Mouse (Mus musculus) bone marrow macrophage, adult 2 months (primary cell): ENCODE measurements around the gene Fbxo21. TPM values are rescaled to one million over a fixed set of nuclear protein-coding genes. Genes with fewer than 3 reads are reported as not detected.

ENCODE experiments used
- H3K27ac ChIP-seq: 2 replicates; pipeline ENCODE4 v1.5.1; 2012; ENCODE audit warnings: low read depth, low read length; ENCODE audit not compliant: insufficient read depth
- H3K4me1 ChIP-seq: 2 replicates; pipeline ENCODE4 v1.6.1; 2012; ENCODE audit warnings: low read length; ENCODE audit not compliant: control insufficient read depth, insufficient read depth
- H3K4me3 ChIP-seq: 2 replicates; pipeline ENCODE4 v1.5.1; 2012; ENCODE audit warnings: mild to moderate bottlenecking, low read length, moderate library complexity; ENCODE audit not compliant: insufficient read depth
- CTCF ChIP-seq: IDR thresholded peaks from 2 replicates; pipeline ENCODE4 v1.5.1; 2012; ENCODE audit warnings: low read depth, mild to moderate bottlenecking, low read length, moderate library complexity
- POLR2A ChIP-seq: IDR thresholded peaks from 2 replicates; pipeline ENCODE4 v1.6.1; 2012; ENCODE audit warnings: mild to moderate bottlenecking, low read depth, low read length, borderline replicate concordance
- polyA plus RNA-seq: library from polyadenylated mRNA; stranded (reverse); fragments of >200 nt; gene quantifications from 2 replicates; pipeline ENCODE4 v1.2.4, GENCODE M21; 2012; ENCODE audit not compliant: missing spikeins, insufficient read depth, insufficient read length

Fbxo21 gene
- polyA plus RNA-seq, 1 experiment, result 17.2 TPM

DNA sequence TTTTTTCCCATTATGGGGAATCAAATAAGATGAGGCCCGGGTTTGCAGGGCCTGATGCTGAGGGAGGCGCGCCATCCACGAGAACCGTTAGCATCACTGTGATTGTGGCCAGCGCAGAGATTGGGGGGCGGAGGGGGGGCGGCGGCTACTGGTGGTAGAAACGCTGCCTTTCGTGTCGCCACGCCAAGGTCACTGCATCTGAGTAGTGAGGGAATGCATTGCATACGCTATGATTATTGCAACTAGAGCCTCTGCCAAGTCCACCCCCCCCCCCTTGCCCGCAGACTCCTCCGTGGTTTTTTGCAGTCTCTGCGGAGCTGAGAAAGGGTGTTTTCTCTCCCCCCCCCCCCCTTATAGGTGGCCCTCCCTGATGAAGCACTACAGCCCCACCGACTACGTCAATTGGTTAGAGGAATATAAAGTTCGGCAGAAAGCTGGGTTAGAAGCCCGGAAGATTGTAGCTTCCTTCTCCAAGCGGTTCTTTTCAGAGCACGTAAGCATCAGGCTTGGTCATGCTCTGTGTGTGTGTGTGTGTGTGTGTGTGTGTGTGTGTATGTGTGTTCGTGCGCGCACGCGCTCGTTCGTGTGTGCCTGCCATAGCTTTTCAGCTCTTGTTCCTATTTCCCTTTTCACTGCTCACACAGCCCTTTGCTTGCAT lies 1.1 kb downstream of the Fbxo21 start:
- H3K4me1 ChIP-seq, result peaks cover 12% of the 10 kb centered on the region
- TF ChIP-seq POLR2A (no peak), CTCF (no peak)
- H3K4me3 ChIP-seq, result peak overlapping the region; percentile 96
- H3K27ac ChIP-seq, result peak overlapping the region; percentile 65

DNA sequence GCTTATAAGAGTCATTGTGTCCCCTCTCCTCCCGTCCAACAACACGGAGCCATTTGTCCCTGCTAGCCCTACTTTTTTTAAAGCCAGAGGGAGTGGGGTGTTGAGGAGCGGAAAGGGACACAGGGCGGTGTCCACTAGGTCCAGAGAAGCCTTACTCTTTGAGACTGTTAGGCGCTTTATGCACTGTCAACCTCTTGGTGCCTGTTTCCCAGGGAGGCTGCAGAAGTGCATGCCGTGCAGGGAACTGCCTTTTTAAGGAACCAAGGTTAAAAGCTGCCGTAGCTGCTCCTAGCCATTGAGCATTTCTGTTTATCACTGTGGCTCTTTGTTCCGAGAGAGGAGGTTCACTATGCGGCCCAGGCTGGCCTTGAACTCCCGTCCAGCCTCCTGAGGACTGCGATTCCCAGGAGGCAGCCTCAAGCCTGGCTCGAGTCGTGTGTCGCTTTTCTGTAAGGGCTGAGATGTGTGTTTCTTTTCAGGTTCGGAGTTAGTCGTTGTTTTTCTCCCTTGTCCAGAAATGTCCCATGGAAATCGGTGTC lies 1.7 kb downstream of the Fbxo21 start:
- TF ChIP-seq CTCF, result no peak
- no peak for TF ChIP-seq POLR2A
- peak overlapping the region; percentile 96 for H3K4me3 ChIP-seq
- peaks cover 12% of the 10 kb centered on the region for H3K4me1 ChIP-seq
- peak overlapping the region; percentile 65 for H3K27ac ChIP-seq

DNA sequence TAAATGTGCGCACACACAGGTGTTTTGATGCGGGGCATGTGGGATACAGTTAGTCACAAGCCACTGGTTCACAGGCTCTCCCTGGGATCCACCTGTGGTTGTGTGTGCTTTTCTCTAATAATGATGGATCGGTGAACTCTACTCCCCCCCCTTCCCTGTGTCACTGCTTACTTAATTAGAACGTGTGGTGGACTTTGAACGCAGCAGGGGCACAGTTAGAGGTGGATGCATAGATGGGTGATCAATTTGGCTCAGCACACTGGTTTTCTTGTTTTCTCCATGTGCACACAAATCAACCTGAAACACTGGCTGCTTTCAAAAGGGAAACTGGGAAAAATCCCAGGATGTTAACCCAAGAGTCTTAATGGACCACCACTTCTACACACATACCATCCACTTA lies 2.6 kb downstream of the Fbxo21 start:
- peaks cover 12% of the 10 kb centered on the region for H3K4me1 ChIP-seq
- H3K4me3 ChIP-seq, result no peak overlapping the region
- no peak overlapping the region for H3K27ac ChIP-seq
- TF ChIP-seq CTCF (no peak), POLR2A (no peak)

DNA sequence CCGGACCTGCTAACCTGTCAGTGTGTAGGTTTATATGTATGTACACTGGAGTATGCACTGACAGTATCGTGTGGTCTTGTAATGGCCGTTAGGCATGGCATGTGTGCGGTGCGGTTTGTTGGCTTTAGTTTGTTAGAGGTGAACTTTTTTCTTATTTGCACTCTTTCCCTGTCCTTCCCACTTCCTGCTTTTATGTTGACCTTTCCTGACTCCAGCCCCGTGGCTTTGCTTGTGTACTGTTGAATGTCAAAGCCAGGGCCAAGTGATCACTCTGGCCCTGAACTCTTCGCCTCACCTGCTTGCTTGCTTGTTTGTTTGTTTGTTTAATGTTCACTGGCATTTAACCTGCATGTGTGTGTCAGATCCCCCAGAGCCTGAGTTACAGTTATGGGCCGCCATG lies 4.4 kb downstream of the Fbxo21 start:
- no peak overlapping the region for H3K4me3 ChIP-seq
- no peak for TF ChIP-seq CTCF
- no peak for TF ChIP-seq POLR2A
- H3K27ac ChIP-seq, result no peak overlapping the region
- H3K4me1 ChIP-seq, result peaks cover 12% of the 10 kb centered on the region

DNA sequence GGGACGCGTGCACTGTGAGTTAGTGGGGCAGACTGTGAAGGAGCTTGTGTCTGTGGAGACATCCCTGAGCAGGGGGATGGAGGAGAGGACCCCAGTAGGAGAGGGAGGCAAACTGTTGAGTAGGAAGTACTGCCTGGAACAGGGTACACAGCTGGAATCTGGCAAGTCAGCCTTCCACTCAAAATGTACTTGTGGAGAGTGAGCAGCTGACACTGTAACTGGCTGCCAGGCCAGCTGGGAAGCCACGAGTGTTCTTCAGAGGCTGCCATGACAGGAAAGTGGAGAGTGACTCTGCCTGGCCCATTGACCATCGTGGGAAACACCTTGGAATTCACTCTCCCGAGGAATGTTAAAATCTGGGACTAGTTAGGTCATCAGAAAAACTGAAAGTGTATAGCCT lies 5.4 kb downstream of the Fbxo21 start:
- TF ChIP-seq POLR2A (no peak), CTCF (no peak)
- Histone ChIP-seq H3K27ac (no peak overlapping the region), H3K4me1 (peaks cover 12% of the 10 kb centered on the region)

DNA sequence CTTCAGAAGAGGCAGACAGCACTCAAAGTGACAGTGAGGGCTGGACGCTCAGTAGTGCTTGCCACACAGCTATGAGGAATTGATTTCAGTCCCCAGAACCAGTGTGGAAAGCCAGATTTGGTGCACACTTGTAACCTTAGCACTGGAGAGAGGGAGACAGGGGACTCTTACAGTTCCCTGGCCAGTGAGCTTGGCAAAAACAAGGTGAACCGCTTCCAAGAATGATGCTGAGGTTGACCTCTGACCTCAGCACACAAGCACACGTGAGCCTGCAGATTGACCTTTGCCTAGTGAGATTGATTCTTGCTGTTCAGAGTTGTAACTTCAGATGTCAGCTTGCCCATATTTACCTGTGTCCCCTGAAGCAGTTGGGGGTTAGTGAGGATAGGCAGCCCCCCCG lies 9.8 kb downstream of the Fbxo21 start:
- TF ChIP-seq POLR2A, result no peak
- no peak for TF ChIP-seq CTCF
- no peak overlapping the region for H3K4me3 ChIP-seq
- H3K27ac ChIP-seq, result no peak overlapping the region
- no peaks in the 10 kb centered on the region for H3K4me1 ChIP-seq

More for the DNA sequence above, 5.4 kb downstream of the Fbxo21 start:
- no peak overlapping the region for H3K4me3 ChIP-seq

DNA sequence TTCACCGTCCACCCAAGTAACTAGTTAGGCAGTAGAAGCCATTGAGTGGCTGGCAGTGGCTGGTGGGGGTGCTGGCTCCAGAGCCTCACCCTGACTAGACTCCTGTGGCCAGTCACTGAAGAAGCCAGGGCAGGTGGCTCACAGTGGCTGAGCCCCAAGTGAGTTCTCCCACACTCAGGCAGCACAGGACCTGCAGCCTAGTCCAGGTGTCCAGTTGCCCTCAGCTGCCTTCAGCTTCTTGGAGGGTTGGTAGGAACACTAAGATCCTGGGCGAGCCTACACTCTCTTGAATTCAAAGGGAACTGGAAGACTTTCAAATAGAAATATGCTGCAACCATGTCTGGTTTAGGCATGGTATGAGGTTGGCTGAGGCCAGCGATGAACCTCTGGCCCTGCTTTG lies 11.4 kb downstream of the Fbxo21 start:
- TF ChIP-seq POLR2A (no peak), CTCF (no peak)
- Histone ChIP-seq H3K4me3 (no peak overlapping the region), H3K4me1 (no peaks in the 10 kb centered on the region), H3K27ac (no peak overlapping the region)

DNA sequence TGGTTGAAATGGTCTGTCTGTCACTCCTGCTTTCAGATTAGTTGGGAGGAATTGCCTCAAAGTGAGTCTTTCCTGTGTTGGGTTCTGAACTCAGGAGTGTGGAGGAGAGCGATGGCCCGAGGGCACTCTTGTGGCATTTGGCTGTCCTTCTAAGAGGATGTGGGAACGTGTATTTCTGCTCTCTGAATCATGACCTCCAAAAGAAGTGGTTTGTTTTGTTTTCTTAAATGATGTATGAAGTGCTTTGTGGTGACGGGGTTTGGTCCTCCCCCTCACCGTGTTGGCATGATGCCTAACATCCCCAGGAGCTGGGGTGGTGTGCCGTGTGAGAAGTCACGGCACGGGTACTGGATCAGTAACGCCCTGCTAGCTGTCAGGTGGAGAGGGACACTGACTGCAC lies 11.8 kb downstream of the Fbxo21 start:
- no peak overlapping the region for H3K4me3 ChIP-seq
- TF ChIP-seq POLR2A, result no peak
- TF ChIP-seq CTCF, result no peak
- H3K27ac ChIP-seq, result no peak overlapping the region
- no peaks in the 10 kb centered on the region for H3K4me1 ChIP-seq

DNA sequence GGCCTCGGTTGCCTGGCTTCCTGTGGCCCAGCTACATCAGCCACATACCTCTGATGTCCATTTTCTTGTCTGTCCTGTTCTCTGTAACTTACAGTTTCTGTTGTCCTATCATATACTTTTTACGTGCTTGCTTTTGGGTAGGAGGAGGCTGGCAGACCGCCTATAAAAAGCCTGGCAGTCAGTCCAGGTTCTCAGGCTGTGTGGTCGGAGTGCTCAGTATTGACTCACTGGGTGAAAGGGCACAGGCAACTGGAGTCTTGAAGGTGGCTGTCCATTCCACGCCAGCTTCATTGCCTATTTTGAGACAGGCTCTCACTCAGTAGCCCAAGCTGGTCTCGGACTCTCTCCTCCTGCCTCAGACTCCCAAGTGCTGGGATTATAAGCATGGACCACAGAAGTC lies 13.2 kb downstream of the Fbxo21 start:
- Histone ChIP-seq H3K27ac (no peak overlapping the region), H3K4me3 (no peak overlapping the region), H3K4me1 (no peaks in the 10 kb centered on the region)
- TF ChIP-seq POLR2A, result no peak
- TF ChIP-seq CTCF, result no peak

DNA sequence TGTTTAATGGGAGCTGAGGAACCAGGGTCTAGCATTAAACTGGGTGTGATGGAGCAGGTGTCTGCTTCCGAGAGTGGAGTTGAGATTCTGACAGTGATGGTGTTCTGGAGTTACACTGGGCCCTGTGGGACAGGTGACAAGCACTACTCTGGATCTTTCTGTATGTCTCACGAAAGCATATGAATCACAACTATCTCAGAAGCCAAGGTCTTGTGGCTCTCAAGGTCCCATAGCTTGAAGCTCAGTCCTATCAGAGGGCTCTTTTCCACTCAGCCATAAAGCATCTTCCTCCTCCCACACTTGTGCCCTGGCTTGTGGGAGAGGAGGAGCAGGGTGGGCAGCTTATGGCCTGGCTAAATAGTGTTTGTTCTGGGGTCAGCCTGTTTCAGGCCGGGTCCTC lies 14.4 kb downstream of the Fbxo21 start:
- H3K4me3 ChIP-seq, result no peak overlapping the region
- H3K27ac ChIP-seq, result no peak overlapping the region
- H3K4me1 ChIP-seq, result no peaks in the 10 kb centered on the region
- no peak for TF ChIP-seq POLR2A
- no peak for TF ChIP-seq CTCF
